Mouse (Mus musculus) forebrain, embryonic 13.5 days (tissue): ENCODE results near the gene Zfp235. TPM values are rescaled to one million over a fixed set of nuclear protein-coding genes. Genes with fewer than 3 reads are reported as not detected.
A peak's percentile ranks its signal among the peaks of the same experiment; 100 is the strongest.

Experiments used
- ATAC-seq: fragments of 200-750 bp; cut with Nextera tagmentation; 2 replicates; pipeline ENCODE4 v1.8.0; 2017
- H3K27ac ChIP-seq: fragments of 300-500 bp; sonication (generic); 2 replicates; pipeline ENCODE4 v1.5.1; 2015; ENCODE audit warnings: inconsistent platforms, mild to moderate bottlenecking, moderate library complexity
- H3K27me3 ChIP-seq: fragments of 300-500 bp; sonication (generic); 2 replicates; pipeline ENCODE4 v1.6.1; 2015; ENCODE audit warnings: mild to moderate bottlenecking, inconsistent platforms
- H3K36me3 ChIP-seq: fragments of 300-500 bp; sonication (generic); 2 replicates; pipeline ENCODE4 v1.6.1; 2015; ENCODE audit warnings: mild to moderate bottlenecking, inconsistent platforms; ENCODE audit not compliant: poor library complexity, severe bottlenecking
- H3K4me1 ChIP-seq: fragments of 300-500 bp; sonication (generic); 2 replicates; pipeline ENCODE4 v1.6.1; 2015; ENCODE audit warnings: inconsistent platforms
- H3K4me2 ChIP-seq: fragments of 300-500 bp; sonication (generic); 2 replicates; pipeline ENCODE4 v1.6.1; 2015; ENCODE audit warnings: inconsistent platforms, mild to moderate bottlenecking, moderate library complexity
- H3K4me3 ChIP-seq: fragments of 300-500 bp; sonication (generic); 2 replicates; pipeline ENCODE4 v1.5.1; 2015; ENCODE audit warnings: mild to moderate bottlenecking, inconsistent platforms
- H3K9ac ChIP-seq: fragments of 300-500 bp; sonication (generic); 2 replicates; pipeline ENCODE4 v1.6.1; 2015; ENCODE audit warnings: mild to moderate bottlenecking, inconsistent platforms
- H3K9me3 ChIP-seq: fragments of 300-500 bp; sonication (generic); replicated peaks from 2 replicates; pipeline ENCODE4 v1.6.1; 2016; ENCODE audit warnings: inconsistent platforms
- WGBS: fragments of 180-500 bp; shearing (Covaris S2); methylation state at CpG from one replicate; pipeline ENCODE4 v1.1.7; 2015; 5-methylcytosine and 5-hydroxymethylcytosine counted together
- polyA plus RNA-seq: library from polyadenylated mRNA; unstranded; fragments of >200 nt; fragmentation: Nextera tagmentation; extraction: Ambion mirVana; gene quantifications from 2 replicates; pipeline ENCODE4 v1.2.1, GENCODE M21; 2015

The Zfp235 gene
- polyA plus RNA-seq, 1 experiment from 2014 or later = 18.7 TPM

- no peak for ATAC-seq
- WGBS = 91% methylated on average over 6 of the region's 6 CpGs
- no peaks in the 10 kb centered on the region for H3K4me1 ChIP-seq
- H3K9me3 ChIP-seq = no peaks in the 10 kb centered on the region
- H3K9ac ChIP-seq = no peak overlapping the region
- no peak overlapping the region for H3K4me2 ChIP-seq
- no peaks in the 10 kb centered on the region for H3K27me3 ChIP-seq
- H3K27ac ChIP-seq = no peak overlapping the region
- peaks cover 53% of the 10 kb centered on the region for H3K36me3 ChIP-seq
- no peak overlapping the region for H3K4me3 ChIP-seq
These were observed 8.6 kb downstream of the Zfp235 start for GRCm38 (mm10) chr7:24142566-24142965.

- Histone ChIP-seq H3K4me2 (no peak overlapping the region), H3K9ac (no peak overlapping the region), H3K9me3 (0 out of 2 replicates have a peak, but pooled peaks cover under 1% of the 10 kb centered on the region), H3K4me1 (no peaks in the 10 kb centered on the region), H3K27me3 (no peaks in the 10 kb centered on the region), H3K4me3 (no peak overlapping the region), H3K36me3 (no peaks in the 10 kb centered on the region), H3K27ac (no peak overlapping the region)
- ATAC-seq = no peak
- 27% methylated on average over 1 of the region's 1 CpGs for WGBS
These were observed 19.3 kb downstream of the Zfp235 start for GRCm38 (mm10) chr7:24153272-24153671.

- Histone ChIP-seq H3K4me1 (no peaks in the 10 kb centered on the region; the same call in 1 of the 2 replicates), H3K36me3 (no peaks in the 10 kb centered on the region), H3K4me3 (no peak overlapping the region), H3K27me3 (no peaks in the 10 kb centered on the region), H3K9ac (no peak overlapping the region), H3K4me2 (no peak overlapping the region), H3K9me3 (no peaks in the 10 kb centered on the region), H3K27ac (no peak overlapping the region)
- ATAC-seq = no peak
- WGBS = 64% methylated on average over 4 of the region's 4 CpGs
These were observed 38.2 kb downstream of the Zfp235 start for GRCm38 (mm10) chr7:24172191-24172590.

- Histone ChIP-seq H3K27ac (no peak within 1 kb of the TSS), H3K4me2 (peak within 1 kb of the TSS; percentile 61), H3K9me3 (no peaks in the 10 kb centered on the region), H3K27me3 (no peaks in the 10 kb centered on the region), H3K9ac (peak within 1 kb of the TSS; percentile 63), H3K4me3 (peak within 1 kb of the TSS; percentile 59), H3K36me3 (no peaks in the 10 kb centered on the region), H3K4me1 (no peaks in the 10 kb centered on the region; the same call in 1 of the 2 replicates)
- 13% methylated on average over 23 of the region's 23 CpGs for WGBS
- peak; percentile 96 for ATAC-seq
These were observed 40.8 kb downstream of the Zfp235 start, which contains the start of gene Zfp114 for GRCm38 (mm10) chr7:24174618-24175336. Gene Zfp114, plus strand, starts transcription at chr7:24175060.

DNA sequence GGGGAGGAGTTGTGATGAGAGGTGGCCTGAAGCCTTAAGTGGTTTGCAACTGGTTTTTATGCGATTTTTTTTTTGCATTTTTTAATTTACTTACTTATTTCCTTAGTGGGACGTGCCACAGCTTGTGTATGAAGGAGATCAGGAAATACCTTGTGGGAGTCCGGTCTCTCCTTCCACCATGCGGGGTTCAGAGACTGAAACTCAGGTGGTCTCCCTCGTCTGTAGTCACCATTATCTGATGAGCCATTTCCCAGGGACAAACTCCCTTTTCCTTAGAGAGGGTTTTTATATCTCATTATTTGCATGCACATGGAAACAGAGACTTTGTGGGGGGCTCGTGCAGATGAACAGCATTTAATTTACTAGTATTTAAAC is 41.4 kb downstream of the Zfp235 start:
- Histone ChIP-seq H3K4me2 (peak overlapping the region; percentile 61), H3K9me3 (no peaks in the 10 kb centered on the region), H3K9ac (peak overlapping the region; percentile 63), H3K4me3 (peak overlapping the region; percentile 59), H3K36me3 (no peaks in the 10 kb centered on the region), H3K4me1 (no peaks in the 10 kb centered on the region; the same call in 1 of the 2 replicates), H3K27ac (no peak overlapping the region), H3K27me3 (no peaks in the 10 kb centered on the region)
- WGBS = 57% methylated on average over 6 of the region's 6 CpGs
- peak; percentile 31; the same call in 1 of the 2 replicates for ATAC-seq

DNA sequence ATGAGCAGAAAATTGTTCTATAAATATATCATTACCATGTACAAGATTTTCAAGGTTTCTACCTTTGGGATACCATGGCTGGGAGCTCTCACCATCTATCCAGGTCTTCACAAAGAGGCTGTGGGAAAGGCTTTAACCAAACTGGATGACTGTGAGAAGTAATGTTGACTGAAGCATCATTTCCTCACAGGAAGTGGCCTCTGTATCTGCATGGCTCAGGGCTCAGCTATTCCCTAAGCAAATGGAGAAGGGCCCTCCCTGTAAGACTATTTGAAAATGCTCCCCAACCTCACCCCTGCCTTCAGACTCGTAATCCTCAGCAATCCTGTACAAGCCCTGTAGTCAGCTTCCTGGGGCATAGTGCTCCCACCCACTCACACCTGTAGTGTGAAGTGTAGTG is 53.6 kb downstream of the Zfp235 start:
- Histone ChIP-seq H3K36me3 (peaks cover 5% of the 10 kb centered on the region; the same call in 1 of the 2 replicates), H3K4me1 (no peaks in the 10 kb centered on the region), H3K9me3 (no peaks in the 10 kb centered on the region), H3K4me3 (no peak overlapping the region), H3K4me2 (no peak overlapping the region), H3K27ac (no peak overlapping the region), H3K9ac (no peak overlapping the region), H3K27me3 (no peaks in the 10 kb centered on the region)
- ATAC-seq = no peak
- WGBS = 74% methylated on average over 1 of the region's 1 CpGs

DNA sequence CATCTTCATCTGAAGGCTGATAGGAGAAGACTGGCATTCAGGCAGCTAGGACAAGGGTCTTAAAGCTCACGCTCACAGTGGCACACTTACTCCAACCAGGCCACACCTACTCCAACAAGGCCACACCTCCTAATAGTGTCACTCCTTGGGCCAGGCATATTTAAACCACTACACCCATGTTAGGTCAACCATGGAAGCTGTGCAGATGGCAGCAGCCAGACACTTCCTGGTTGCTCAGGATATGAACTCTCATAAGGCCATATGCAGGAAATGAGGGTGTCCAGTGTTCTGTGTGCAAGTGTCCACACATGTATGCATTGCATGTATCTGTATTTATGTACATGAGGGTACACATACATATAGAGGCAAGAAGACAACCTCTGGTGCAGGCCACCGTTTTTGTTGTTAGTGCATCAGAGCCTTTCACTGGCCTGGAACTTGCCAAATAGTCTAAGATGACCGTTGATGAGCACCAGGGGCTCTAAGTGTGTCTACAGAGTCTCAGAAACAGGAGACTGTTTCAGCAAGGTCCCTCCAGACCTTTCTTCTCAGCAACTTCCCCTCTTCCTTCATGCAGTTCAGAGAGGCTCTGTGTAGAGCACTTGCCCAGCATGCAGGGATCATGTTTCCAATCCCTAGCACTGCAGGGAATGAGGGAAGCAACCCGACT is 55.1 kb downstream of the Zfp235 start:
- no peak overlapping the region for H3K4me2 ChIP-seq
- no peak for ATAC-seq
- no peaks in the 10 kb centered on the region for H3K4me1 ChIP-seq
- no peaks in the 10 kb centered on the region for H3K9me3 ChIP-seq
- H3K4me3 ChIP-seq = no peak overlapping the region
- no peaks in the 10 kb centered on the region for H3K27me3 ChIP-seq
- H3K36me3 ChIP-seq = peaks cover 15% of the 10 kb centered on the region
- H3K9ac ChIP-seq = no peak overlapping the region
- WGBS = 60% methylated on average over 4 of the region's 4 CpGs
- no peak overlapping the region for H3K27ac ChIP-seq

- Histone ChIP-seq H3K9me3 (no peaks in the 10 kb centered on the region), H3K4me2 (no peak overlapping the region), H3K4me1 (no peaks in the 10 kb centered on the region), H3K9ac (no peak overlapping the region), H3K27me3 (no peaks in the 10 kb centered on the region), H3K36me3 (peaks cover 21% of the 10 kb centered on the region), H3K4me3 (no peak overlapping the region), H3K27ac (no peak overlapping the region)
- ATAC-seq = no peak
- WGBS = 81% methylated on average over 5 of the region's 5 CpGs
These were observed 55.6 kb downstream of the Zfp235 start for GRCm38 (mm10) chr7:24189571-24189944.

- 92% methylated on average over 2 of the region's 2 CpGs for WGBS
- Histone ChIP-seq H3K4me1 (no peaks in the 10 kb centered on the region), H3K4me2 (no peak overlapping the region), H3K27ac (no peak overlapping the region), H3K36me3 (peaks cover 27% of the 10 kb centered on the region), H3K27me3 (no peaks in the 10 kb centered on the region), H3K9ac (no peak overlapping the region), H3K9me3 (no peaks in the 10 kb centered on the region), H3K4me3 (no peak overlapping the region)
- ATAC-seq = no peak
These were observed 57.4 kb downstream of the Zfp235 start for GRCm38 (mm10) chr7:24191361-24191760.

Other genes starting within 250 kb of the Zfp235 start
- gene Vmn1r178, start 242.2 kb upstream of the Zfp235 start, polyA plus RNA-seq = not detected in 2 replicates
- not detected in 2 replicates for gene Vmn1r179, start 207.2 kb upstream of the Zfp235 start, polyA plus RNA-seq
- not detected in 2 replicates for gene Vmn1r180, start 183.5 kb upstream of the Zfp235 start, polyA plus RNA-seq
- not detected in 2 replicates for gene Vmn1r181, start 159.6 kb upstream of the Zfp235 start, polyA plus RNA-seq
- gene V1rd19, start 132.5 kb upstream of the Zfp235 start, polyA plus RNA-seq = not detected in 2 replicates
- not detected in 2 replicates for gene Vmn1r183, start 80.9 kb upstream of the Zfp235 start, polyA plus RNA-seq
- gene Zfp180, start 52.2 kb upstream of the Zfp235 start, polyA plus RNA-seq = 30.9 and 32.8 TPM in 2 replicates
- 7.7 and 8.6 TPM in 2 replicates for gene Zfp112, start 21.9 kb upstream of the Zfp235 start, polyA plus RNA-seq
- gene Zfp114, start 40.9 kb downstream of the Zfp235 start, polyA plus RNA-seq = 8.4 and 8.8 TPM in 2 replicates
- gene Zfp111, start 77.3 kb downstream of the Zfp235 start, polyA plus RNA-seq = 8.1 and 8.4 TPM in 2 replicates
- gene Zfp109, start 103.4 kb downstream of the Zfp235 start, polyA plus RNA-seq = 4.5 and 4.6 TPM in 2 replicates
- 2.5 and 3.4 TPM in 2 replicates for gene Zfp108, start 120.6 kb downstream of the Zfp235 start, polyA plus RNA-seq
- 9.3 and 9.4 TPM in 2 replicates for gene Zfp93, start 136.3 kb downstream of the Zfp235 start, polyA plus RNA-seq
- gene Zfp61, start 167.1 kb downstream of the Zfp235 start, polyA plus RNA-seq = 44.0 and 46.2 TPM in 2 replicates
- gene Zfp94, start 182.5 kb downstream of the Zfp235 start, polyA plus RNA-seq = 20.1 and 20.9 TPM in 2 replicates
- not detected in 2 replicates for gene Tescl, start 199.8 kb downstream of the Zfp235 start, polyA plus RNA-seq
- not detected in 2 replicates for gene Lypd5, start 215.0 kb downstream of the Zfp235 start, polyA plus RNA-seq
- 0.40 and 0.44 TPM in 2 replicates for gene Kcnn4, start 236.1 kb downstream of the Zfp235 start, polyA plus RNA-seq